Mouse (Mus musculus): Measurements from ENCODE around the gene Arntl. TPM values are rescaled to one million over a fixed set of nuclear protein-coding genes. Genes with fewer than 3 reads are reported as not detected.

The Arntl gene
- total RNA-seq (2021) = 10 to 100 TPM; 29.9 to 33.2 TPM
- long read RNA-seq, experiment 1, transcript Arntl-201 (20 exons, 2,908 nt) = major isoform, 19 of 55 reads
- long read RNA-seq, experiment 1, partial matches to known transcripts = 2 of 55 reads
- long read RNA-seq, experiment 1, other reads (novel, unspliced or antisense) = 33 of 55 reads
- long read RNA-seq, experiment 2, transcript Arntl-201 (20 exons, 2,908 nt) = major isoform, 16 of 38 reads
- long read RNA-seq, experiment 2, partial matches to known transcripts = 3 of 38 reads
- long read RNA-seq, experiment 2, other reads (novel, unspliced or antisense) = 19 of 38 reads

DNA sequence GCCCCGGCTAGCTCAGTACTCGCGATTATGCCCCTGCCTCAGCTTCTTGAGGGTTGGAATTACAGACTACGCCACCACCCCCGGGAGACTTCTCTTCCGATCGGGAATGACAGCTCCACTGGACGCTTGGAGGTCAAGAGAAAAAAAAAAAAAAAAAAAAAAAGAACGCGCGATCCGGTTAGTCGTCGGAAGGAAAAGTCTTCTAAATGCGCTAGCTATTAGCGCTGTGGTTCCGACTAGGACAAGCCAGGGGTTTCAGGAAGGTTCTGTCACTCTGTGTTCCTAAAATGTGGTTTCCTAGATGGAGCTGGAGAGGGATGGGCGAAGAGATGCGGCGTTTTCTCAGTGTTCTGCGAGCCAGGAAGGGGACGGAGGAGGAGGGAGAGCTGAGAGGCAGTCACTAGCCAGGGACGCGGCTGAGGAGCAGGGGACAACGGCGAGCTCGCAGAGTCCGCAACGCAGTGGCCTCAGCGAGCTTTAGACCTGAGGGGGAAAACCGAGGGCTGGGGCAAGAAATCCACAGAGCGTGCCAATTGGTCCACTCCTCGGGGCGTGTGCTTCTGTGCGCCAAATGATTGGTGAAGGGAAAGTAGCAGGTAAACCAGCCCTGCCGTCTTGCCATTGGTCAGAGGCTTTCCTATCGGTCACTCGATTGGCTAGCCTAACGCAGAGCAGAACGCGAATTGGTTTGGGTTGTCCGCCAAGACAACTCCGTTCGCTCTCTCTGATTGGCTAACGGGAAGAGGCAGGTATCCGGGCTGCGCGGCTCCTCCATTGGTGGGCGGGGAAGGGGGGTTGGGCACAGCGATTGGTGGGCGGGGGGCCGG is at the start of gene Arntl:
TSS of gene Arntl (plus strand) at position 822 of the 827 bp plus-strand sequence.
- peak; percentile 97 to 99 for DNase-seq (ENCODE audit: low spot score in 2 of 2)
- intact Hi-C loops (cut with DNase I) = loop anchor here (5.0 kb wide), 2 partner anchors 40 to 60 kb away; no protein-coding TSS in a partner anchor

DNA sequence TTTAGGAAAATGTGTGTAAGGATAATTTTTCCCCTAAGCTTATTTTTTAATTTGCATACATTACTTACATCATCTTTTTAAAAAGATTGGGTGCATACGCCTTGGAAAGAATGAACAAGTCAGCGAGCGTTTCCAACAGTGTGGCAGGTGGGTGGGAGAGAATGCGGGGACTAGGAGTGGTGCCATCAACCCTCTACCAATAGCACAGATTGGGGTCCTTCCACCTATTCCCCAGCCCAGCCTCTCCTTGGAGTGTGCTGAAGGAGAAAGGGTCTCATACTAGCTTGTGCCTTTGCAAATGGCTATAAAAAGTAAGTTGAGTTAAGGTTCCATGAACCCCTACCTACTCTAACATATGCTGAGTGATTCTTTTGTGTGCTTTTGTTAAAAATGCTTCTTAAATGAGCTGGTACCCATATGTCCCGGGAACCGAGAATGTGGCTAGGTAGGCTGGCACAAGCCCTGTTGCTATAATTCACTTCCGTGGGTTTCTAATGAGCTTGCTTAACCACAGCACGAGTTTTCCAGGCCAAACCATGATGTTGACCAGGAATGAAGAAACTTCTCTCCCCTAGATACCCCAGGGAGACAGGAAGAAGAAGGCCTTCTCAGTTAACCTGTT is 46.1 kb upstream of the Arntl start:
- DNase-seq (ENCODE audit: low spot score in 2 of 2) = no peak
- intact Hi-C loops (cut with DNase I) = no loop called here

DNA sequence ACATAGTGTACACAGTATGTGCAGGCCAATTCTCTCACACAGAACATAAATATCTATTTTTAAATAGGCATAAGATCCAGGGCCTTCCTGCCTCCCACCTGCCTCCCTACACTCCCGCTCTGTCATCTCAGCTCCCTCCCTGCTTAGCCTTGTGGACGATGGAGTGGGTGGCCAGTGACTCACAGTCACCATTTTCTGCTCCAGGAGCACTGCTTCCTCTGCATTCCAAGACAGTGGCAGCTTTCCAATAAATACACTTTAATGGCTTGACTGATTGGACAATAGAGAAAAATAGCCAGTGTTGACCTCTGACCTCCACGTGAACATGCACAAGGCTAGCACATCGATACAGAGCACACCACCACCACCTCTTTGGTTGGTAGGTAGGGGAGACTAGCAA is 42.5 kb upstream of the Arntl start:
- intact Hi-C loops (cut with DNase I) = loop anchor here (5.0 kb wide), 1 partner anchor 43 kb away; the partner anchor contains the start of gene Arntl
- DNase-seq (ENCODE audit: low spot score in 2 of 2) = peak; percentile 45 to 54

DNA sequence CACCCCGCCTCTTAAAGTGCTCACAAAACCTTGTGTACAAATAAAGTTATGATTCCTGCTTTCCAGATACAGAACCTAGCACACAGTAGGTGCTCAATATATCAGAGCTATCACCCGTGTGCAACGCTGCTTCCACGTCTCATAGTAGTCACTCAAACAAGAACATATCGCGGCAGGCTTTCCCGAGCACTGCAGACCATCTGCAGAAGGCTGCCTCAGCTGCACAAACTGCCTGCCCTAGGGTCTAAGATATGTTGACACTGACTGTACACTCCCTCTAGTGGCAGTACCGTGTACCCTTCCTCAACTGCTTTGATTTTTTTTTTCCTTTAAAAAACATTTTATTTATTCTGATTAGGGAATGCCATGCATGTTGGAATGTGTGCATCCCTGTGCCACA is 40.2 kb upstream of the Arntl start:
- intact Hi-C loops (cut with DNase I) = loop anchor here (5.0 kb wide), 1 partner anchor 40 kb away; the partner anchor contains the start of gene Arntl
- DNase-seq (ENCODE audit: low spot score in 2 of 2) = peak in 1 of 2 experiments; percentile 51

DNA sequence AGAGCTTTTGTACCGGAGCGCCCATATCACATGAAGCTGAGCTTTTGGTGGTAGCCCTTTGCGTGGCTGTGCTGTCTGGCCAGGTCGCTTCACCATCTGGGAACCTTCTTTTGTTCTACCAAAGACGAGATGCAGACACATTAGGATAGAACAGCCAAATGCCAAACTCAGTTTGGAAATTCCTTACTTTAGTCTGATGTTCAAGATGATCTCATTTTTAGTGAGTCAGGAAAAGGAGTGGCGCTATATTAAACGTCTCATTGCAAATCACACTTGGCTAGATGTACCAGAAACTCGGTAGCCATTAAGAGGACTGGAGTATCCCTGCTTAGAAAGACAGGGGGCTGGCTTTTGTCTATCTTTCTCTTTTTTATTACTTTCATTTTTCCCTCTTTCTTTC is 38.7 kb upstream of the Arntl start:
- intact Hi-C loops (cut with DNase I) = loop anchor here (5.0 kb wide), 1 partner anchor 39 kb away; the partner anchor contains the start of gene Arntl

DNA sequence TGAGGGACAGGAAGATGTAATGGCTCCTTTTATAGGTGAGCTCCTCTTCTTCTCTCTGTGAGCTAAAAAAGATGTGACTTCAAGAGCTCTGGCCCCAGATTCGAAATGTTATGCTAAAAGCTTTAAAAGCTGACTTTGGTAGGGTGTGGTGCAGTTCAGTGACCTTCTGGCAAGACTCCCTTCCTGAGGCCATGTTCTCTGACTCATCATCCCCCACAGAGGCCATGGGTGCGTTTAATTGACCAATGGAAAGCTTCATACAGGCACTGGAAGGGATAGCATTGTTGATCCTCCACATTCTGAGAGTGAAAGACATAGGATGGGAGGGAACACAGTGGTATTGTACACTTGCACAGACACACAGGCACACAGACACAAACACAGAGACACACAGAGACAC is 34.8 kb upstream of the Arntl start:
- intact Hi-C loops (cut with DNase I) = no loop called here
- DNase-seq (ENCODE audit: low spot score in 2 of 2) = no peak

More for the DNA sequence above, 38.7 kb upstream of the Arntl start:
- DNase-seq (ENCODE audit: low spot score in 2 of 2) = no peak

DNA sequence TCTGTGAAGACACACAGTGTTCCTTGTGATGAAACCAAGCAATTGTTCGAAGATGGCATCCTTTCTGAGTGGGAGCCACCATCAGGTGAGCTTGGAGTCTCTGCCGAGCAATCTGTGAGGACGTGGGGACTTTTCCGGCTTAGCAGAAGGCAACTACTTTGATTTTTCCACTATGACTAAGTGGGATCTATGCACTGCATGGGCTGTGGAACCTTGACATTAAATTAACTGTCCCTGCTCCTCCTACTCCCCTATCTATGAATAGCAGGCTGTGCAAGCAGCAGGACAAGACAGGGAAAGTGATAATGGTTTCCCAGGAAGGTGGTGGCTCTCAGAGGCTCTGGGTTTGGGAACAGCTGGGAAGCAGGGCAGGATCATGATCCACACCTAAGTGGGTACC is 31.8 kb upstream of the Arntl start:
- intact Hi-C loops (cut with DNase I) = no loop called here
- no peak for DNase-seq (ENCODE audit: low spot score in 2 of 2)

DNA sequence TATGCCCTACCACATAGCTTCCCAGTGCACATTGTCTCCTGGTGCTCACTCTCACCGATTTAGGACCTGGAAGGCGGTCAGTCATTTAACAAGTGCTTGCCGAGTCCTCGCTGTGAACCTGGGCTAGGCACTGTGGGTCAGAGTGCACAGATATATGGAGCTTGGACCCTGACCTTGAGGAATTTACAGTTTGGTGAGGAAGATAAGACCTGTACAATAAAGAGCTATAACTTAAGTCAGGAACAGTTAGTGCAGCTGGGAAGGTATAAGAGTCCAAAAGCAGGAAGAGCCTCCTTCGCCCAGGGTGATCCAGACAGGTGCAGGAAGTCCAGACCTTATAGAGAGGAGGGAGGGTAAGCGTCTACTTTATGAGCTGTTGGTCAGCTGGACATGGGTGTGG is 29.2 kb upstream of the Arntl start:
- intact Hi-C loops (cut with DNase I) = no loop called here
- DNase-seq (ENCODE audit: low spot score in 2 of 2) = no peak

DNA sequence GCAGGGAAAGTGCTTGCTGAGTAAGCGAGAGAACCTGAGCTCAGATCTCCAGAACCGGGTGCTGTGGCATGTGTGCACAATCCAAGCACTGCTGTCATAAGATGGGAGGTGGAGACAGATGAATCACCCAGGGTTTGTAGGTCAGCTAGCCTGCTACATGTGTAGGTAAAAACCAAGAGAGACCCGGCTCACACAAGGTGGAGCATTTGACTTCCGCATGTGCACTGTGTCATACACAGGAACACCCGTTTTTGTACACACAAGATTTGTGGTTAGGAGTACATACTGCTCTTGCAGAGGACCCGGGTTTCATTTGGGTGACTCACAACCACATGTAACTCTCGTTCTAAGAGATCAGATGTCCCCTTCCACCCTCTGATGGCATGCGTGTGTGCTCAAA is 23.5 kb upstream of the Arntl start:
- no peak for DNase-seq (ENCODE audit: low spot score in 2 of 2)
- intact Hi-C loops (cut with DNase I) = no loop called here

DNA sequence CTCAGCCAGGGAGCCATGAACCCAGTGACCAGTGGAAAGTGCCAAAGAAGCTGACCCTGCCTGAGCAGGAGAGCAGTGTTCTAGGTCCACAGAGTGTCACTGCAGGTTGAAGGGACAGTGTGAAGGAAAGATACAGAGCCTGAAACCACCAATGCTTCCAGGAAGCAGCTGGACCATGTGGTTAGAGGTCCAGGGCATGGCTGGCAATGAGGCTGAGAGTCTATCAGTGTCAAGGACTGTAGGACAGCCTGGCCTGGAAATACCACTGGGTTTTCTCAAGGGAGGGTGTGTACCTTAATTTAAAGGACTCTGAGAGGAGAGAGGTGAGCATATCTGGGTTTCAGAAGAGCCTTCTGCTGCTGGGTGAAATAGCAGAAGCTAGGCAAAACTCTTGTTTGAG is 22.2 kb upstream of the Arntl start:
- intact Hi-C loops (cut with DNase I) = no loop called here
- no peak for DNase-seq (ENCODE audit: low spot score in 2 of 2)

DNA sequence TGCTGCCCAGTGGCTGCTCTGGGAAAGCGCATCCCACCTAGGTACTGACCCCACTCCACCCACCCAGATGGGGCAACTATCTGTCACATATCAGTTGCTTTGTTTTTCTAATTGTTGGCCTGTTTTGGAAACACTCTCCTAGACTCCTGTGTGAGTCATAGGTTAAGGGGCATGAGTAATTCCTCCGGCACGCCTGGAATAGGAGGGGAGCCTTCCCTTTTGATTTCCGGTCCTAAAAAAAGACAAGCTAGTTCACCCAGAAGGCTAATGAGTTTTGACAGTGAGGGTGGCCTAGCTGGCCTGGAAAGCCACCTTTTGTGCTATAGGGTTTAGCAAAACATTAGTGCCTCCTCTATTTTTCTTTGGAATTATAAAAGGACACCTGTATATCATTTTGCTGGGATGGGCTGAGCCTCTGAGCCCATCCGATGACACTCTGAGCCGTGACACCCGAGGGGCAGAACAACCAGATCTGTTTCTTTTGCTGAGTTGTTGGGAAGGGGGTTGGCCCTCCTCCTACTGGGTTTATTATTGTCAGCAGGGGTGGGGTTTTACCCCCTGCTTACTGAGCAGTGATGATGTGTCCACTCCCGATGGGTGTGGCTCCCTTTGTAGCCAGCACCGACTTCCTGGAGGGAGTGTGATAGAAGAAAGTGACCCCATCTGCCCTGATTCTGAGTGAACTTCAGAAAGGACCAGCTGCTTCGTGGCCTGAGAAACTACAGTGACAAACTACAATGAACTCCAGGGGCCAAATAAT is 21.0 kb upstream of the Arntl start:
- no peak for DNase-seq (ENCODE audit: low spot score in 2 of 2)
- intact Hi-C loops (cut with DNase I) = no loop called here

DNA sequence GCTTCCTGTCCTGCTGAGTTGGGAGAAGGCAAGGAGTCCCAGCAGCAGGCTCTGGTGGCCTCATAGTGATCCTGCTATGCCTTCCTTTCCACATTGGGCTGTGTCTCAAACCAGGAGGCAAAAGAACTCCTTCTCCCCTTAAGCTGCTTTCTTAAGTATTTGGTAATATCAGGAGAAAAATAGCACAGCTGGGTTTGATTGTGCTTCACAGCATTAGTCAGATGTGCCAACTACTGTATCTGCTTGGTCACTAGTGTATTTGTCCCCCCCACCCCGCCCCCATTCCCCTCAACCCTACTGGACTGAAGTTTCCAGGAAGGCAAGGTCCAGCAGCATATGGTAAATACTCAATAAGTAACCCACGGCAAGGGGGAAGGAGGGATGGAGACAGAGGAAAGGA is 19.2 kb upstream of the Arntl start:
- intact Hi-C loops (cut with DNase I) = no loop called here
- no peak for DNase-seq (ENCODE audit: low spot score in 2 of 2)

DNA sequence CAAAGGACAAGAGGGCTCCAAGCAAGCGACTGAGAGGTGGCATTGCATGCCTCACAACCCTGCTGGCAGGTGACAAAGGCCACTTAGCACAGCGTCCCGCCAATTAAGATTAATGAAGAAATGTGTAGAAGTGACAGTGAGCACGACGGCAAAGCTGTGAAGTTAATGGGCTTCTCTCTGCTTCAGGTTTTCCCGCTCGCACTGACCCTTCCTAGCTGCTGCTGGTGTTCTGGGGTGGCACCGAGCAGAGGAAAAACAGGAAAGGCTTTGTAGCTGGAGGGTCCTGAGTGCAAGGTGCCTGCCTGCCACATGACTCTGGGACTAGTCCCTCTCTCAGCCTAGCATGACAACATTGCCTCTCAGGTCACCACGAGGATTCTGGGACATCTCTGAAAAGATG is 18.7 kb upstream of the Arntl start:
- intact Hi-C loops (cut with DNase I) = no loop called here
- DNase-seq (ENCODE audit: low spot score in 2 of 2) = no peak

DNA sequence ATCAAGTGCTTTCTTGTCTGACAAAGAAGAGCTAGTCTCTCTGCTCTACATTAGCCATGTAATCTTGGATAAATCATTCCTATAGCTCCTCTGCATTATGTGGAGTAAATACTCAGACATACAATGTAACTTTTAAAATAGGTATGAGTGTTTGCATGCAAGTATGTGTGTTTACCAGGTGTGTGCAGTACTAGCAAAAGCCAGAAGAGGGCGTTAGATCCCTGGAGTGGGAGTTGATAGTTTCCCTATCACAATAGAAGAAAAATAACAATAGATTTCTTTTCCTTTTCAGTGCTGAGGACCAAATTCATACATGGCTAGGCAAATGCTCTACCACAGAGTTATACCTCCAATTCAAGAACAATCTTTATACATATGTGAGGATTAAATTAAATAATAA is 15.5 kb upstream of the Arntl start:
- intact Hi-C loops (cut with DNase I) = no loop called here
- DNase-seq (ENCODE audit: low spot score in 2 of 2) = no peak

DNA sequence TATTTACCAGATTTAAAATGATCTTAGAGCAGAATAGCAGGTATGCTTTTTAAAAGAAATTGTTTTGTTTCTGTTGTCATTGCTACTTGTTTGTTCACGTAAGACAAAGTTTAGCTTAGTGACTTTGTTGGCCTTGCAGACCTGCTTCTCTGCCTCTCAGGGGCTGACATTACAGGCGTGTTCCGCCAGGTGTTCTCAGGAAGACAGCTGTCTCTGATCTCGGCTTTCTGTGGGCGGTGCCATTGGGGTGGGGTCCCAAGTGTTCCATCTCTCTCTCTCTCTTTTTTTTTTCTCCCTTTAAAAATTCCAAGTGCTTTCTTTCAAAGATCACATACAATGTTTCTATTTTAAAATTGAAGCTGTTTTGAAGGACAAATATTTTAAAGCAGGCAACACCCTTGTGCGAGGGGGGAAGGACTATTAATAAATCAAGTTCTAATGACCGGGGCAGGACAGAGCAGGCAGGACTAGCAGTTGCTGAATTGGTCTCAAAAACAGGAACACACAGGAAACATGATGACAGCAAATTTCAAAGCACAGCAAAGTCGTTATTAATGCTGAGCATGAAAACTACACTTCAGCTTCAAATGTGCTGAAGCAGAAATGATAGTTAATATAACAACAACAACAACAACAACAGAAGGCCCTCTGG is 14.4 kb upstream of the Arntl start:
- no peak for DNase-seq (ENCODE audit: low spot score in 2 of 2)
- intact Hi-C loops (cut with DNase I) = no loop called here

DNA sequence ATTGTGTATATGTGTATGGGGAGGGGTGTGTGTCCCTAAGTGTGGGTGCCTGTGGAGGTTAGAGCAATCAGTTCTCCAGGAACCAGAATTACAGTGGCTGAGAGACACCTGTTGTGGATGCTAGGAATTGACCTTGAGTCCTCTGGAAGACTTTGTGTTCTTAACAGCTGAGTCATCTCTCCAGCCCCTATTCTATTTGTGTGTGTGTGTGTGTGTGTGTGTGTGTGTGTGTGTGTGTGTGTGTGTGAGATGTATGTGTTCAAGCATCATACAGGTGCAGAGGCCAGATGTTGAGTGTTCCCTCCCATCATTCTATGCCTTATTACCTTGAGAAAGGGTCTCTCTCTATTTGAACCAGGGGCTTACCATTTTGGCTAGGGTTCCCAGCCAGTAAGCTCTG is 13.4 kb upstream of the Arntl start:
- no peak for DNase-seq (ENCODE audit: low spot score in 2 of 2)
- intact Hi-C loops (cut with DNase I) = no loop called here

DNA sequence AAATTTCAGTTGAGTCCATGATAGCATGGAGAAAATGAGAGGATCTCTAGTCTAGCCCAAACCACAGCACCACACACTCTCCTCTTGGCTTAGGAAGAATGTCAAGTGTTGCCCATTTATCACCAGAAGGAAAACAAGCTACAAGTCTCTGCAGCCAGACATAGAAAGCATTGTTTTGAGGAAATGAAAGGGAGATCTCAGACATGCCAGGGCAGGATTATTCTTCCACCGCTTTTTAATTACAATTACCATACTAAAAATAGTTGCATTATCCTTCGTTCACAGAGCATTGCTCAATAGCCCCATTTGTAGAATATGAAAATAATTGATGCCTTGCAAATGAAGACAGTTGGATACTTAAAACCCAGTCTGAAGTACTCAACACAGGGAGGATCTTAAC is 12.0 kb upstream of the Arntl start:
- intact Hi-C loops (cut with DNase I) = no loop called here
- DNase-seq (ENCODE audit: low spot score in 2 of 2) = no peak

DNA sequence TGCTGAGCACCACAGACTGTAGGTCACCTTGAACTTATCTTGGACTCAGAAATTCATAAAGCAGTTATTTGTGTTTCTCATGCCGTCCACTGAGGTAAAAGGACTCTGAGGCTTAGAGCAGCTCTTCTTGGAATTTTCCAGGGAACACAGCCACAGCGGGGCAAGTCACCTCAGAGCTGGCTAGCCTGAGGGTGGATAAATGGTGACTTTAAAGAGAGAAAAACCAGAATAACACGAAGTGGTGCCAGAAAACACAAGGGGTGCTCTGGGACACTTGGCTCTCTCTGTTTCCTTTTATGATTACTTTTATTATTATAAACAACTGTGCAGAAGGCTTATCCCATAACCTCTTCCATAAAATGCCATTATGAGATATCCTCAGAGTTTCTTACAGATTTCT is 11.1 kb upstream of the Arntl start:
- intact Hi-C loops (cut with DNase I) = no loop called here
- DNase-seq (ENCODE audit: low spot score in 2 of 2) = no peak

DNA sequence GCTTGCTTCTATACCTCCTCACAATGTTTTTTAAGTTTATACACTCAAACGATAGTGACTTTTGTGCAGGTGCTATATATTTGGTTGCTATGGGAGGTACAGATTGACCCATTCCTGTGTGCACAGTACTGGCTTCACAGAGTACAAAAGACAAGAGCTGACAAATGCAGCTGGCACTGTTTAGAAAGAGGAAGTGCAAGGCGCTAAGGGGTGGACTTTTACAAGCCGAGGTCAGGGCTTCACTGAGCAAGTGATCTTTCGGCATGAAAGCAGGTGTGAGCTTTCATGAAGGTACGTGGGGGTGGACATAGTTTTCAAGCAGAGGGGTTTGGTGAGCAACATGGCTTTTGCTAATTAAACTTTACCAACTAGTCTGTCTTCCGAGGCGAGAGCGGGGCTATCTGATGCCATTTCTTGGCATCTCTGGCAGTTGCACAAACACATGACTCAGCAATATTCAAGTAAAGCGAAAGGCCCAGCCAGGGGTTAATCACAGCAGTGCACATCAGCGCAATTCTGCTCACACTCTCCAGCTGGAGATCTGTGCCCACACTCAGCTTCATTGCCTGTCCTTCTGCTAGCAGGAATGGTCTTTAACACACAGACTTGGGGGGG is 10.0 kb upstream of the Arntl start:
- DNase-seq (ENCODE audit: low spot score in 2 of 2) = no peak
- intact Hi-C loops (cut with DNase I) = no loop called here
